Mouse (Mus musculus): ENCODE measurements around the gene Lce1i. TPM values are rescaled to one million over a fixed set of nuclear protein-coding genes. Genes with fewer than 3 reads are reported as not detected.
"Not testable (repeated sequence)": the region's sequence is repeated elsewhere in the genome, so short reads cannot be mapped to it uniquely, and the experiment has no call there.

Lce1i gene
- not detected in 2 replicates for polyA plus RNA-seq (2012; rRNA removed)

- Histone ChIP-seq H3K4me3 (ENCODE audit: low read depth, low read length) (no peak within 1 kb of the TSS), H3K27ac (ENCODE audit: insufficient read depth, low read depth, low read length) (no peak within 1 kb of the TSS), H3K4me1 (ENCODE audit: control insufficient read depth, insufficient read depth, insufficient read length, low read length) (no peaks in the 10 kb centered on the region), H3K27me3 (ENCODE audit: control insufficient read depth, insufficient read depth, low read length) (no peaks in the 10 kb centered on the region), H3K36me3 (ENCODE audit: control insufficient read depth, insufficient read depth, low read length) (no peaks in the 10 kb centered on the region)
- 73% methylated on average over 1 of the region's 1 CpGs for WGBS
- TF ChIP-seq CTCF (IDR thresholded peaks at IDR 0.05; ENCODE audit: extremely low read depth, insufficient read length, insufficient replicate concordance, low read depth, low read length) (no peak), POLR2A (IDR thresholded peaks at IDR 0.05; ENCODE audit: low read depth, low read length) (no peak)
Observed at GRCm38 (mm10) chr3:92778799-92779198, at the start of gene Lce1i. Gene Lce1i, minus strand, starts transcription at chr3:92778899.

DNA sequence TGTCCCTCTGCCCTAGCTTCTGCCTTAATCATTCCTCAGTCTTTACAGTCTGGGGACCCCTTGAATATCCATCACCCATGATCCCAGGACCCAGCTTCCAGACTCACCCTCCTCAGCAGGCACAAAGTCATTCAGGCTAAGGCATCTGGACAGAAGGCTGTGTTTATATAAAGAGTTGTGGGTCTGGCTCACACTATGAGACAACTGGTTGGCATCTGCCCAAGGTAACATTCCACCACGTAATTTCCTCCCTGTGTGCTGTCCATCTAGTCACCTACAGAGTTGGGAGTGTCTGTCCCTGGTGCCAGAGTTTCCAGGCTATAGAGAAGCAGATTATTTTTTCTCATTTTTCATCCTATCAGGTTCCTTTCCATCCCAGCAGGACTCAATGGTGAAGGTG, 48.4 kb upstream of the Lce1i start, which contains the start of gene Kprp:
Gene Kprp (minus strand): TSS at position 140 of the 400 bp plus-strand sequence.
- H3K36me3 ChIP-seq (ENCODE audit: control insufficient read depth, insufficient read depth, low read length): no peaks in the 10 kb centered on the region
- no peak within 1 kb of the TSS for H3K27ac ChIP-seq (ENCODE audit: insufficient read depth, low read depth, low read length)
- no peak for TF ChIP-seq CTCF (IDR thresholded peaks at IDR 0.05; ENCODE audit: extremely low read depth, insufficient read length, insufficient replicate concordance, low read depth, low read length)
- no peak for TF ChIP-seq POLR2A (IDR thresholded peaks at IDR 0.05; ENCODE audit: low read depth, low read length)
- 20% methylated on average over 1 of the region's 1 CpGs for WGBS
- no peaks in the 10 kb centered on the region for H3K4me1 ChIP-seq (ENCODE audit: control insufficient read depth, insufficient read depth, insufficient read length, low read length)
- H3K27me3 ChIP-seq (ENCODE audit: control insufficient read depth, insufficient read depth, low read length): no peaks in the 10 kb centered on the region
- H3K4me3 ChIP-seq (ENCODE audit: low read depth, low read length): no peak within 1 kb of the TSS

- Histone ChIP-seq H3K4me1 (ENCODE audit: control insufficient read depth, insufficient read depth, insufficient read length, low read length) (no peaks in the 10 kb centered on the region), H3K27ac (ENCODE audit: insufficient read depth, low read depth, low read length) (no peak overlapping the region), H3K36me3 (ENCODE audit: control insufficient read depth, insufficient read depth, low read length) (no peaks in the 10 kb centered on the region), H3K27me3 (ENCODE audit: control insufficient read depth, insufficient read depth, low read length) (no peaks in the 10 kb centered on the region), H3K4me3 (ENCODE audit: low read depth, low read length) (no peak overlapping the region)
- TF ChIP-seq CTCF (IDR thresholded peaks at IDR 0.05; ENCODE audit: extremely low read depth, insufficient read length, insufficient replicate concordance, low read depth, low read length) (no peak), POLR2A (IDR thresholded peaks at IDR 0.05; ENCODE audit: low read depth, low read length) (no peak)
- 11% methylated on average over 1 of the region's 1 CpGs for WGBS
Observed at GRCm38 (mm10) chr3:92825808-92826207, 47.1 kb upstream of the Lce1i start.

DNA sequence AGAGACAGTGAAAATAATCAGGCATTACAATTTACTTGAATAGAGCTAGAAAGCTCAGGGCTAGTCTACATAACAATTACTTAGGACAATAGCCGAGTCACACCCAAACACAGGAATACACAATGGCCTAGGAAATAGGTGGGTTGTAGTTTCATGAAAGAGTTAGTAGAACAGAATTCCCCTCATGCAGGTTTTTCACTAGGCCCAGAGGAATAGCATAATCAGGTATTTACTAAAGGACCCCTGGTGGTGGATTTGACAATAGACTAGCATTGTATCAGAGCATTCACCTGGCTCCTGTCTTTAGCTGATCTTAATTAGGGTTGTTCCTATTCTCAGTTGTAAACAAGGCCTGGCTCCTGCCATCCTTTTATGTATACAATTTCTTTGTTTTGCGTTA, 37.3 kb upstream of the Lce1i start:
- H3K27ac ChIP-seq (ENCODE audit: insufficient read depth, low read depth, low read length); H3K4me3 ChIP-seq (ENCODE audit: low read depth, low read length); H3K4me1 ChIP-seq (ENCODE audit: control insufficient read depth, insufficient read depth, insufficient read length, low read length); H3K36me3 ChIP-seq (ENCODE audit: control insufficient read depth, insufficient read depth, low read length); H3K27me3 ChIP-seq (ENCODE audit: control insufficient read depth, insufficient read depth, low read length): not testable (repeated sequence)
- WGBS: 86% methylated on average over 2 of the region's 2 CpGs

DNA sequence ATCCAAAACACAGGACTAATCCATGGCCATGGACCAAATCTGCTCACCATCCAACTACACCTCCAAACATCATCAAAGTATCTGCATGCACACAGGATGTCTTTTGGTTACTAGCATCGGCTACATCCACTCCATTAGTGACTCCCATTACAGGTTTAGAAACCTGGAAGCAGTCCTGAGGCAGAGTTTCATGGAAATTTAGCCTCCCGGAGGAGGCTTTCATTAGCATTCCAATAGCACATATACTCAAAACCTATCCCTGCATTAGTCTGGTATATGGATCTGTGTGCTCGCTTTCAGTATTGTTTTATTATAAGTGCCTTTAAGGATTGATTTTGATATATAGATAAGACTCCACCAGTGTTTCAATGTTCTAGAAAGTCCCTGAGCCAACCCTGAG, 36.9 kb upstream of the Lce1i start:
- Histone ChIP-seq H3K27me3 (ENCODE audit: control insufficient read depth, insufficient read depth, low read length) (no peaks in the 10 kb centered on the region), H3K27ac (ENCODE audit: insufficient read depth, low read depth, low read length) (no peak overlapping the region), H3K4me3 (ENCODE audit: low read depth, low read length) (no peak overlapping the region), H3K4me1 (ENCODE audit: control insufficient read depth, insufficient read depth, insufficient read length, low read length) (no peaks in the 10 kb centered on the region), H3K36me3 (ENCODE audit: control insufficient read depth, insufficient read depth, low read length) (no peaks in the 10 kb centered on the region)
- 88% methylated on average over 3 of the region's 3 CpGs for WGBS
- no peak for TF ChIP-seq POLR2A (IDR thresholded peaks at IDR 0.05; ENCODE audit: low read depth, low read length)
- TF ChIP-seq CTCF (IDR thresholded peaks at IDR 0.05; ENCODE audit: extremely low read depth, insufficient read length, insufficient replicate concordance, low read depth, low read length): no peak

GRCm38 (mm10) chr3:92807791-92808190, 29.1 kb upstream of the Lce1i start, which contains the start of gene Lce1k:
Gene Lce1k, minus strand, starts transcription at chr3:92807891.
- Histone ChIP-seq H3K27ac (ENCODE audit: insufficient read depth, low read depth, low read length) (no peak within 1 kb of the TSS), H3K36me3 (ENCODE audit: control insufficient read depth, insufficient read depth, low read length) (no peaks in the 10 kb centered on the region), H3K27me3 (ENCODE audit: control insufficient read depth, insufficient read depth, low read length) (no peaks in the 10 kb centered on the region), H3K4me3 (ENCODE audit: low read depth, low read length) (no peak within 1 kb of the TSS), H3K4me1 (ENCODE audit: control insufficient read depth, insufficient read depth, insufficient read length, low read length) (no peaks in the 10 kb centered on the region)
- no peak for TF ChIP-seq POLR2A (IDR thresholded peaks at IDR 0.05; ENCODE audit: low read depth, low read length)
- no peak for TF ChIP-seq CTCF (IDR thresholded peaks at IDR 0.05; ENCODE audit: extremely low read depth, insufficient read length, insufficient replicate concordance, low read depth, low read length)

DNA sequence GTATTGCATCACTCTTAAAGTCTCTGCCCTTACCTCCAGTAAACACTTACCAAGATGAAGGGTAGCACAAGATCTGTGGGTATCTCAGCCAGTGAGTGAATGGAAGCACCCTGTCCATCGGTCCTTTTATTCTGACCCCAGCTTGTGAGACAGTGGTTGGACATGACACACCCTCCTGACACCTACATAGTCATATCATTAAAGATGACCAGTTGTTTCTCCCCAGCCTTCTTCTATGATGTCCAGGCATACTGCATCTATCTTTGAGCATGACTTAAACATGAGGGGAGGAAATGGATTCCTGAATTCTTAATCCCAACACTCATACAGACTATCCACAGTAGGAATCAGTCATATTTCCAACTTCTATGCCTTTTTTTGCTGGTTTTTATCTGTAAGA, 11.7 kb upstream of the Lce1i start, which contains the start of gene Lce1j:
Gene Lce1j (minus strand): TSS at position 101 of the 400 bp plus-strand sequence.
- Histone ChIP-seq H3K4me1 (ENCODE audit: control insufficient read depth, insufficient read depth, insufficient read length, low read length) (no peaks in the 10 kb centered on the region), H3K4me3 (ENCODE audit: low read depth, low read length) (no peak within 1 kb of the TSS), H3K27ac (ENCODE audit: insufficient read depth, low read depth, low read length) (no peak within 1 kb of the TSS), H3K27me3 (ENCODE audit: control insufficient read depth, insufficient read depth, low read length) (no peaks in the 10 kb centered on the region), H3K36me3 (ENCODE audit: control insufficient read depth, insufficient read depth, low read length) (no peaks in the 10 kb centered on the region)
- no peak for TF ChIP-seq POLR2A (IDR thresholded peaks at IDR 0.05; ENCODE audit: low read depth, low read length)
- TF ChIP-seq CTCF (IDR thresholded peaks at IDR 0.05; ENCODE audit: extremely low read depth, insufficient read length, insufficient replicate concordance, low read depth, low read length): no peak
- WGBS: 78% methylated on average over 1 of the region's 1 CpGs

GRCm38 (mm10) chr3:92771573-92771972, 7.1 kb downstream of the Lce1i start:
- H3K27me3 ChIP-seq (ENCODE audit: control insufficient read depth, insufficient read depth, low read length): no peaks in the 10 kb centered on the region
- H3K36me3 ChIP-seq (ENCODE audit: control insufficient read depth, insufficient read depth, low read length): no peaks in the 10 kb centered on the region
- no peak overlapping the region for H3K27ac ChIP-seq (ENCODE audit: insufficient read depth, low read depth, low read length)
- H3K4me3 ChIP-seq (ENCODE audit: low read depth, low read length): no peak overlapping the region
- WGBS: 21% methylated on average over 3 of the region's 3 CpGs
- no peak for TF ChIP-seq POLR2A (IDR thresholded peaks at IDR 0.05; ENCODE audit: low read depth, low read length)
- no peak for TF ChIP-seq CTCF (IDR thresholded peaks at IDR 0.05; ENCODE audit: extremely low read depth, insufficient read length, insufficient replicate concordance, low read depth, low read length)
- no peaks in the 10 kb centered on the region for H3K4me1 ChIP-seq (ENCODE audit: control insufficient read depth, insufficient read depth, insufficient read length, low read length)

Measured in small intestine, adult 2 months (tissue).